Mouse (Mus musculus) cortical plate, adult 2 months (tissue): ENCODE measurements at regions not wholly inside any gene's neighbourhood (a gene's known extent, or its start where the extent isn't known, plus 50 kb on each side); places are given as distances from the start of the nearest gene placed in this dataset.

ENCODE experiments used
- CTCF ChIP-seq: fragments of 200-500 bp; IDR thresholded peaks from 2 replicates; pipeline ENCODE4 v1.5.1; 2011; ENCODE audit warnings: mild to moderate bottlenecking, control low read depth, low read length; ENCODE audit not compliant: insufficient read depth; ENCODE audit errors: extremely low read depth
- POLR2A ChIP-seq: fragments of 200-500 bp; IDR thresholded peaks from 2 replicates; pipeline ENCODE4 v1.6.1; 2011; ENCODE audit warnings: mild to moderate bottlenecking, low read length, control low read depth; ENCODE audit not compliant: insufficient read depth; ENCODE audit errors: extremely low read depth

- TF ChIP-seq CTCF = no peak
- no peak for TF ChIP-seq POLR2A
Measured at GRCm38 (mm10) chr5:54330415-54330814, 332.1 kb downstream of the Stim2 start.
